Mouse (Mus musculus) liver, embryonic 15.5 days (tissue): ENCODE measurements around the gene Slc43a1. TPM values are rescaled to one million over a fixed set of nuclear protein-coding genes. Genes with fewer than 3 reads are reported as not detected.

Experiments
- ATAC-seq: fragments of 200-750 bp; cut with Nextera tagmentation; 2 replicates; pipeline ENCODE4 v1.8.0; 2017; ENCODE audit warnings: moderate number of reproducible peaks, mild to moderate bottlenecking, moderate library complexity; ENCODE audit not compliant: insufficient read depth
- H3K27ac ChIP-seq: fragments of 300-500 bp; sonication (generic); replicated peaks from 2 replicates; pipeline ENCODE4 v1.5.1; 2015; ENCODE audit warnings: mild to moderate bottlenecking, inconsistent platforms
- H3K27me3 ChIP-seq: fragments of 300-500 bp; sonication (generic); 2 replicates; pipeline ENCODE4 v1.6.1; 2015; ENCODE audit warnings: mild to moderate bottlenecking, inconsistent platforms
- H3K36me3 ChIP-seq: fragments of 300-500 bp; sonication (generic); replicated peaks from 2 replicates; pipeline ENCODE4 v1.6.1; 2015; ENCODE audit warnings: moderate library complexity, mild to moderate bottlenecking, inconsistent platforms
- H3K4me1 ChIP-seq: fragments of 300-500 bp; sonication (generic); replicated peaks from 2 replicates; pipeline ENCODE4 v1.6.1; 2015; ENCODE audit warnings: inconsistent platforms
- H3K4me2 ChIP-seq: fragments of 300-500 bp; sonication (generic); 2 replicates; pipeline ENCODE4 v1.6.1; 2015; ENCODE audit warnings: moderate library complexity, mild to moderate bottlenecking, inconsistent platforms
- H3K4me3 ChIP-seq: fragments of 300-500 bp; sonication (generic); replicated peaks from 2 replicates; pipeline ENCODE4 v1.5.1; 2015; ENCODE audit warnings: mild to moderate bottlenecking, inconsistent platforms
- H3K9ac ChIP-seq: fragments of 300-500 bp; sonication (generic); 2 replicates; pipeline ENCODE4 v1.6.1; 2015; ENCODE audit warnings: moderate library complexity, mild to moderate bottlenecking, inconsistent platforms
- H3K9me3 ChIP-seq: fragments of 300-500 bp; sonication (generic); replicated peaks from 2 replicates; pipeline ENCODE4 v1.6.1; 2016; ENCODE audit warnings: inconsistent platforms
- WGBS: fragments of 180-500 bp; shearing (Covaris S2); methylation state at CpG from one replicate; pipeline ENCODE4 v1.1.7; 2015; ENCODE audit warnings: mixed read lengths; ENCODE audit not compliant: insufficient replicate concordance; 5-methylcytosine and 5-hydroxymethylcytosine counted together
- polyA plus RNA-seq: library from polyadenylated mRNA; unstranded; fragments of >200 nt; fragmentation: Nextera tagmentation; extraction: Ambion mirVana; gene quantifications from 2 replicates; pipeline ENCODE4 v1.2.1, GENCODE M21; 2015

Slc43a1 gene
- polyA plus RNA-seq, 1 experiment from 2014 or later, result 190 TPM

GRCm38 (mm10) chr2:84806546-84806945, 32.1 kb upstream of the Slc43a1 start:
- H3K9ac ChIP-seq, result no peak overlapping the region
- H3K27ac ChIP-seq, result no peak overlapping the region
- H3K4me2 ChIP-seq, result no peak overlapping the region
- peaks cover 95% of the 10 kb centered on the region for H3K36me3 ChIP-seq
- no peak for ATAC-seq
- no peak overlapping the region for H3K4me3 ChIP-seq
- peaks cover 81% of the 10 kb centered on the region for H3K4me1 ChIP-seq
- no peaks in the 10 kb centered on the region for H3K27me3 ChIP-seq
- WGBS, result 77% methylated on average over 5 of the region's 5 CpGs
- H3K9me3 ChIP-seq, result no peaks in the 10 kb centered on the region

- peak overlapping the region; percentile 56 for H3K27ac ChIP-seq
- peaks cover 67% of the 10 kb centered on the region for H3K36me3 ChIP-seq
- peaks cover 82% of the 10 kb centered on the region for H3K4me1 ChIP-seq
- no peak for ATAC-seq
- H3K4me3 ChIP-seq, result no peak overlapping the region
- H3K4me2 ChIP-seq, result no peak overlapping the region
- H3K9me3 ChIP-seq, result no peaks in the 10 kb centered on the region
- H3K27me3 ChIP-seq, result no peaks in the 10 kb centered on the region
- H3K9ac ChIP-seq, result no peak overlapping the region
Observed at GRCm38 (mm10) chr2:84809330-84809729, 29.3 kb upstream of the Slc43a1 start.

GRCm38 (mm10) chr2:84810526-84810885, 28.1 kb upstream of the Slc43a1 start:
- peak overlapping the region; percentile 43 for H3K4me3 ChIP-seq
- no peak for ATAC-seq
- peak overlapping the region; percentile 98 for H3K27ac ChIP-seq
- H3K27me3 ChIP-seq, result peaks cover 5% of the 10 kb centered on the region; the same call in 1 of the 2 replicates
- peak overlapping the region; percentile 60 for H3K9ac ChIP-seq
- peak overlapping the region; percentile 79 for H3K4me2 ChIP-seq
- H3K9me3 ChIP-seq, result no peaks in the 10 kb centered on the region
- peaks cover 90% of the 10 kb centered on the region for H3K4me1 ChIP-seq
- H3K36me3 ChIP-seq, result peaks cover 56% of the 10 kb centered on the region
- WGBS, result 69% methylated on average over 6 of the region's 6 CpGs

- peak overlapping the region; percentile 79 for H3K4me2 ChIP-seq
- no peaks in the 10 kb centered on the region for H3K9me3 ChIP-seq
- H3K4me3 ChIP-seq, result peak overlapping the region; percentile 43
- peak; percentile 2; the same call in 1 of the 2 replicates for ATAC-seq
- H3K27ac ChIP-seq, result peak overlapping the region; percentile 98
- 25% methylated on average over 26 of the region's 26 CpGs for WGBS
- peaks cover 10% of the 10 kb centered on the region for H3K27me3 ChIP-seq
- H3K9ac ChIP-seq, result peak overlapping the region; percentile 60
- peaks cover 50% of the 10 kb centered on the region for H3K36me3 ChIP-seq
- peaks cover 87% of the 10 kb centered on the region for H3K4me1 ChIP-seq
Observed at GRCm38 (mm10) chr2:84810886-84811577, 27.6 kb upstream of the Slc43a1 start.

GRCm38 (mm10) chr2:84811880-84812279, 26.8 kb upstream of the Slc43a1 start:
- WGBS, result 19% methylated on average over 7 of the region's 7 CpGs
- peak overlapping the region; percentile 79 for H3K4me2 ChIP-seq
- peak overlapping the region; percentile 98 for H3K27ac ChIP-seq
- peak overlapping the region; percentile 66 for H3K9ac ChIP-seq
- ATAC-seq, result peak; percentile 97
- peaks cover 18% of the 10 kb centered on the region for H3K27me3 ChIP-seq
- H3K36me3 ChIP-seq, result peaks cover 42% of the 10 kb centered on the region
- H3K9me3 ChIP-seq, result no peaks in the 10 kb centered on the region
- peak overlapping the region; percentile 43 for H3K4me3 ChIP-seq
- H3K4me1 ChIP-seq, result peaks cover 79% of the 10 kb centered on the region

GRCm38 (mm10) chr2:84812676-84813075, 26.0 kb upstream of the Slc43a1 start:
- peak overlapping the region; percentile 79 for H3K4me2 ChIP-seq
- no peaks in the 10 kb centered on the region for H3K9me3 ChIP-seq
- WGBS, result 67% methylated on average over 6 of the region's 6 CpGs
- H3K4me1 ChIP-seq, result peaks cover 73% of the 10 kb centered on the region
- H3K4me3 ChIP-seq, result peak overlapping the region; percentile 43; the same call in 1 of the 2 replicates
- H3K36me3 ChIP-seq, result peaks cover 35% of the 10 kb centered on the region
- H3K27ac ChIP-seq, result peak overlapping the region; percentile 98
- ATAC-seq, result no peak
- peak overlapping the region; percentile 66 for H3K9ac ChIP-seq
- H3K27me3 ChIP-seq, result peaks cover 24% of the 10 kb centered on the region

- 43% methylated on average over 3 of the region's 3 CpGs for WGBS
- Histone ChIP-seq H3K9ac (no peak overlapping the region), H3K36me3 (no peaks in the 10 kb centered on the region), H3K4me1 (peaks cover 9% of the 10 kb centered on the region), H3K9me3 (no peaks in the 10 kb centered on the region), H3K27me3 (peaks cover 91% of the 10 kb centered on the region), H3K4me3 (no peak overlapping the region), H3K4me2 (no peak overlapping the region), H3K27ac (no peak overlapping the region)
- no peak for ATAC-seq
Observed at GRCm38 (mm10) chr2:84819861-84820260, 18.8 kb upstream of the Slc43a1 start.

GRCm38 (mm10) chr2:84822552-84822951, 16.1 kb upstream of the Slc43a1 start, which contains the start of gene Smtnl1:
Gene Smtnl1 (minus strand): TSS chr2:84822652.
- no peak for ATAC-seq
- H3K9ac ChIP-seq, result no peak within 1 kb of the TSS; the same call in 1 of the 2 replicates
- peaks cover 21% of the 10 kb centered on the region for H3K4me1 ChIP-seq
- peaks cover 74% of the 10 kb centered on the region for H3K27me3 ChIP-seq
- no peak within 1 kb of the TSS for H3K4me2 ChIP-seq
- WGBS, result 41% methylated on average over 13 of the region's 13 CpGs
- H3K4me3 ChIP-seq, result no peak within 1 kb of the TSS
- no peaks in the 10 kb centered on the region for H3K9me3 ChIP-seq
- H3K27ac ChIP-seq, result no peak within 1 kb of the TSS
- H3K36me3 ChIP-seq, result no peaks in the 10 kb centered on the region

GRCm38 (mm10) chr2:84823237-84823636, 15.4 kb upstream of the Slc43a1 start:
- 4% methylated on average over 2 of the region's 2 CpGs for WGBS
- Histone ChIP-seq H3K27ac (no peak overlapping the region), H3K9me3 (no peaks in the 10 kb centered on the region), H3K27me3 (peaks cover 71% of the 10 kb centered on the region), H3K36me3 (peaks cover under 1% of the 10 kb centered on the region; the same call in 1 of the 2 replicates), H3K9ac (no peak overlapping the region), H3K4me1 (peaks cover 28% of the 10 kb centered on the region), H3K4me2 (no peak overlapping the region), H3K4me3 (no peak overlapping the region)
- no peak for ATAC-seq

- H3K4me2 ChIP-seq, result peak within 1 kb of the TSS; percentile 87
- peaks cover 41% of the 10 kb centered on the region for H3K4me1 ChIP-seq
- H3K9me3 ChIP-seq, result no peaks in the 10 kb centered on the region
- H3K9ac ChIP-seq, result peak within 1 kb of the TSS; percentile 59
- under 1% methylated on average over 34 of the region's 34 CpGs for WGBS
- peaks cover 31% of the 10 kb centered on the region for H3K36me3 ChIP-seq
- ATAC-seq, result peak; percentile 74
- H3K4me3 ChIP-seq, result peak within 1 kb of the TSS; percentile 84
- peaks cover 38% of the 10 kb centered on the region for H3K27me3 ChIP-seq
- peak within 1 kb of the TSS; percentile 89 for H3K27ac ChIP-seq
Observed at GRCm38 (mm10) chr2:84826488-84827282, 12.0 kb upstream of the Slc43a1 start, which contains the start of gene Timm10. Gene Timm10 (plus strand): TSS chr2:84826997.

- Histone ChIP-seq H3K27ac (peak overlapping the region; percentile 89), H3K4me3 (peak overlapping the region; percentile 84), H3K27me3 (peaks cover 30% of the 10 kb centered on the region), H3K36me3 (peaks cover 31% of the 10 kb centered on the region), H3K4me1 (peaks cover 48% of the 10 kb centered on the region), H3K4me2 (peak overlapping the region; percentile 87), H3K9ac (peak overlapping the region; percentile 59), H3K9me3 (no peaks in the 10 kb centered on the region)
- peak; percentile 80 for ATAC-seq
- under 1% methylated on average over 29 of the region's 29 CpGs for WGBS
Observed at GRCm38 (mm10) chr2:84827283-84827920, 11.2 kb upstream of the Slc43a1 start.
